Mouse (Mus musculus): Measurements from ENCODE around the gene Smtnl2.
"Not testable (repeated sequence)": the region's sequence is repeated elsewhere in the genome, so short reads cannot be mapped to it uniquely, and the experiment has no call there.

The Smtnl2 gene

DNA sequence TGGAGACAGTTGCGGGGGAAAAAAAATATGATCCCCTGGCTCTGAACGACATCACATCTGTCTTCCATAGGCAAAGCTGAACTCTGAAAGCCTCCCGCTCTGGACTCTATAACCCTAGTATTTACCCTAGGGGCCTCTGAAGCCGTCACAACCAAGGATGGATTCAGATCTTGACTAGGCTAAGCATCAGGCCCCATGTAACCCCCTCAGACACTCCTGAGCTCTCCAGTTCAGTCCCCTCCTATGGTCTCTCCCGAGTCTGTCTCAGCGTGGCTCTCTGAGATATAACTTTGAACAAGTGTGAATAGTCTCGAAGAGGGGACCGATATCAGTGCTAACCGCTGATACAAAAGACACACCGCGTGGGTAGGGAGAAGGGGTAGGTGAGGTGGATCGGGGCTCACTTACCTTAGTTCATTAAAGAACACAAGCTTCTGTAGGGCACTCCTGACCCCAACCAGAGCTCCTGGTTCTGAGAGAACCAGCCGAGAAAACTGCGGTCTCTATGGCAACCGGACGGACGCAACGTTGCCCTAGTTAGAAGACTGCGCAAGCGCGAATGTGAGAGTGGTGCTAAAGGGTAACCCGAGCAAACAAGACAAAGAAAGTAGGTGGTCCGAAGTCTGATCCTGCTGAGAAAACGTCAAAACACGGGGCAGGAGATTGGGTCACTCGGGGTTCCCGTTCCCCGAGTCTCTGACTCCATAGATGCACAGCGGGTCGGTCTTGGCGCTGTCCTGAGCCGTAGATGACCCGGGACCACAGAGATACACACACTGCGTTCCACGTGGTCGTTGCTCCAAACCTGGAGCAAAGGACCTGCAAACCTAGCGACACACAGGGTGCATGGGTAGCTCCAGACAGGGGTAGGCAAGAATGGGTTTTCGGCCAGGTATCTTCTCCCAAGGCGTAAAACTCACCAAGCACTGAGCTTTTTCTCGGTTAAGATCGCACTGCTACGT lies 49.8 kb downstream of the Smtnl2 start:
- no peak for DNase-seq (ENCODE audit: low spot score)

DNA sequence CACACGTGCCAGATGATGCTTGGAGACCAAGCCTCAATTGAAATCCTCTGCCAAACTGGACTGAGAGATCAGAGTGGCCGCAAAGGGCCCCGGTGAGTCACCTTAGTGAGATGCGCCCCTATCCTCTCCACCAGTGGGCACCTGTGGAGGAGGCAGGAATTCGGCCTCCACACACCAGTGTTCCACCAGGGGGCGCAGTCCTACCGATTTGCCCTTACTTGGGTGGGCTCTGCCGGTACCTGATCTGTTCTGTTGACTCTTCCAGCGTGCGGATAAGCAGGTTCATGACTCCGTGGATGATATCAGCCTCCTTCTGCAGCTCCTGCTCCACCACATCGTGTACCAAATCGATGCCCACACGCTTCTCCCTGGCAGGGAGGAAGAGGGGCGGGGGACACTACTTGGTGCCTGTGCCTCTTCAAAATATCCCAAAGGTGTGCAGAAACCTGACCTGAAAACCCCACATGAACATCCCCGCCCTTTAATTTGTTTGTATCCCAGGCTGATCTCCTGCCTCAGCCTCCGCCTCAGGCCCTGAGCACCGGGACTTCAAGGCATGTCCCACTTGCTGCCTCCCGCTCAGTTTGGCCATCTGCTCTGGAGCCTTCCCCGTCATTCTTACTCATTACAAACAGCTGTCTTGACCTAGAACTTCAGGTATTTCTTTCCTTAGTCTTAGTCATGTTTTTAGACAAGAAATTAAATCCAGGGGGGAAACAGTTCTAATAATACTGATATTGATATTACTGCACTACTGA lies 56.4 kb downstream of the Smtnl2 start:
- DNase-seq (ENCODE audit: low spot score) = peak; percentile 57

DNA sequence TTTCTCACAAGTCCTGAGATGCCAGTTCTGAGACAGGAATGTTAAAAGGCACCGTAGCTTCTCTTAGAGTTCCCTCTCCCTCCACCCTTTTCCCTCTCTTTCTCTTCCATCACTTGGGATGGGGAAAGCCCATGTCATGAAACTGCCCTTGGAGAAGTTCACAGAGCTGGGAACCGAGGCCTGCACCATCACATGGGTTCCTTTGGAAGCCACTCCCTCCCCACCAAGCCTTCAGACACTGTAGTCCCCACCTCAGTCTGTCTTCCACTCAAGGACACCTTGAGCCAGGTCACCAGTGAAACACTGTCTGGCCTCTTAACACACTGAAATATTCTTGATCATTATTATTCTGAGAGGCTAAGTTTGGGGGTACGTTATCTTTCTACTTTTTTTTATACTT lies 58.3 kb downstream of the Smtnl2 start:
- no peak for DNase-seq (ENCODE audit: low spot score)

DNA sequence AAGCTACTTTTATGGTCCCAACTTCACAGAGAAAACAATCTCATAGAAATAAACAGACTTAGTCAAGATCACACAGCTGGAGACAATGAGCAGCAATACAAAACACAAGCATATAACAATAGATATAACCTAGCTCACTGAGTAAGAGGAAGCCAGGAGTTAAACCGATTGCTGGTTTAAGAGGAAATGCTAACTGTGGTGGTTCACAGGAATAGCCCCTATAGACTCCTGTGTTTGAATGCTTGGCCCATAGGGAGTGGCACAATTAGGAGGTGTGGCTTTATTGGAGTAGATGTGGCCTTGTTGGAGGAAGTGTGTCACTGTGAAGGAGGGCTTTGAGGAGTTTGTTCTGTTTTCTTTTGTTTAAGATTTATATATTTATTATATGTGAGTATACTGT lies 59.2 kb downstream of the Smtnl2 start:
- no peak for DNase-seq (ENCODE audit: low spot score)

DNA sequence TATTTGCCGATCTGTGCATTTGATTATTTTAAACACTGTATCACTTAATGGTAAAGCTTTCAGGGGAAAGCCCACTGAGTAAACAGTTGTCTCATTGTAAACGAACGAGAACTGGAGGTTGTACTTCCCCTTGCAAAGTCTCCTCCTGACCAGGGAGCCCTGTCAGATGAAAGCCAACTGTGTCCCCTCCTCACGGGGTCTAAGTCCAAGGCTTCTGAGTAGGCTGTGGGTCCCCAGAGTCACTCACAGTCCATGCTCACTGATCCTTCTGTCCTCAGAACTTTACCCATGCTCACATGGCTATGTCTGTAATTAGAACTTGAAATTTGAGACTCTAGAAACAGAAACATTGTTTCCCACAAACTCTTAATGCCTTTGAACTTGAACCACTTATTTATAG lies 61.9 kb downstream of the Smtnl2 start:
- DNase-seq (ENCODE audit: low spot score) = no peak

DNA sequence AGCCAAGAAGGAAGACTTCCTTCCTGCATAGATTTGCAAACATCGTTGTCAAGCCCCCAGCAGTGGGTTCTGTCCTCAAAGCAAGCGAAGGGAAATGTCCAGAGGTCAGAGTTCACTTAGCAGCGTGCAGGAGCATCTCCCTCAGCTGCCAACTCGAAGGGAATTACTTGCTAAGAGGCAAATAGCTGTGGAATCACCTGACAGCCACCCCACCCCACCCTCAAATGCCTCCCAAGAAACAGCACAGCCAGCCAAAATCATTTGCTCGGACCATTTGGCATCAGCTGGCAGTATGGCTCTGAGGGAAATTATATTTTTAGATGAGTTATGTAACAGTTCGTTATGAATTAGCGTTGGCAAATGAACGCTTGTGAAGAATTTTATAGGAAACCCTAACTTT lies 62.5 kb downstream of the Smtnl2 start:
- DNase-seq (ENCODE audit: low spot score) = no peak

DNA sequence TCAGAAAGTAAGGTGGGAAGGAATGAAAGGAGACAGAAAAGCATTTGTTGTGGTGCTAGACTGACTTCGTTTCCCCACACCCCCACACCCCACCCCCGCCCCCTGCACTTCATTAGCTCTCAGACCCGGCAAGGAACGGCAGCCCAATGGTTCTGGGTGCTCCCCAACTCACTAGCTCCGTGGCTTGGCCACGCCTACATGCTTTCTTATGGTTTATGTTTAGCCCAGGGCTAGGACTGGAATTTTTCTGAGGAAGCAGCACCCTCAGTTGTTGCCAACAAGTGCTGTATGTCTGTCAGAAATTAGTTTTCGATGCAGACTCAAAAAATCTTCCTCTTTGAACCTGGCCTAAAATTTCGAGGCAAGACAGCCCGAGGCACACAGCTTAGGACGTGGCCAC lies 63.0 kb downstream of the Smtnl2 start:
- DNase-seq (ENCODE audit: low spot score) = no peak

DNA sequence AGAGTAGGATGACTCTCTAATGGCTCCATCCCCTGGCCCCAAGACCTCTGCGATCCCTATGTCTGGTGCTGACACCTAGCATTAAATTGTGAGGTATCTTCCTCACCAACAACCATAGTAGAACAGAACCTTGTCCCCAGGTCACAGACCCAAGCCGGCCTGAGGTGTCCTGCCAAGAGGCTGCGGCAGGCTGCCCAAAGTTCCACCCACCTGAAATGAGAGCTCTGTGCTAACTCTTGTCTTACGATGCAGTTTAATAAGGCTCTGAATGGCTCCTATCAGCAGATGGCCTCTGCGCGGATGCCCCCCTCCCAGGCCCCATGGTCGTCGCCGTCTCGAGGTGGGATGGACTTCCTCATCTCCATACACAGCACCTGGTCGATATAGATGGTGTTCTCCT lies 67.0 kb downstream of the Smtnl2 start:
- no peak for DNase-seq (ENCODE audit: low spot score)

DNA sequence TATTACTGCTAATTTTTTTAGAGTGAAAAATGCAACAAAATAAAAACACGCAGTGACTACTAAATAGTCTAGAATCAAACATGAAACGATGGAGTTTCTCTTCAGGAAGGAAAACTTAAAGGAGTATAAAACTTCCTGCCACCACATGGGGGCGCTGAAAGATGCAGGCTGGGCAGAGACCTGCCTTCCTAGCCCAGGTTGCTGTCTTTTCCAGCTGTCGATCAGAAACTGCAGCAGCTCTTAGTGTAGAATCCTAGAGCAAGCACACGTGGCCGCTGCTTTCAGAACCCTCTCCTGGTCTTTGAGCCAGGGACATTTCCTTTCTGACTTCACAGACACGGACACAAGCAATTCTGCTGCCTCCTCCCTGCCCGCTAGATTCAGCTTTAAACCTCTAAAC lies 67.6 kb downstream of the Smtnl2 start:
- DNase-seq (ENCODE audit: low spot score) = peak; percentile 38

DNA sequence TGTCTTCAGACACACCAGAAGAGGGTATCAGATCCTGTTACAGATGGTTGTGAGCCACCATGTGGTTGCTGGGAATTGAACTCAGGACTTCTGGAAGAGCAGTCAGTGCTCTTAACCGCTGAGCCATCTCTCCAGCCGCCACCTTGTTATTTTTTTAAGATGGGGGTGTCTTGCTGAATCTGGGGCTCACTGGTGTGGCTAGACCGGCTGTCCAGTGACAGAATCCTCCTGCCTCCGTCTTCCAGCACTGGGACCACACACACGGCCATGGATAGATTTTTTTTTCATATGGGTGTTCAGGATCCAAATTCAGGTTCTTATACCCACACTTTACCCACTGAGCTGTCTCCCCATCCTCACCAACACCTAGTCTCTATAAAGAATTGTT lies 68.3 kb downstream of the Smtnl2 start:
- not testable (repeated sequence) for DNase-seq (ENCODE audit: low spot score)

DNA sequence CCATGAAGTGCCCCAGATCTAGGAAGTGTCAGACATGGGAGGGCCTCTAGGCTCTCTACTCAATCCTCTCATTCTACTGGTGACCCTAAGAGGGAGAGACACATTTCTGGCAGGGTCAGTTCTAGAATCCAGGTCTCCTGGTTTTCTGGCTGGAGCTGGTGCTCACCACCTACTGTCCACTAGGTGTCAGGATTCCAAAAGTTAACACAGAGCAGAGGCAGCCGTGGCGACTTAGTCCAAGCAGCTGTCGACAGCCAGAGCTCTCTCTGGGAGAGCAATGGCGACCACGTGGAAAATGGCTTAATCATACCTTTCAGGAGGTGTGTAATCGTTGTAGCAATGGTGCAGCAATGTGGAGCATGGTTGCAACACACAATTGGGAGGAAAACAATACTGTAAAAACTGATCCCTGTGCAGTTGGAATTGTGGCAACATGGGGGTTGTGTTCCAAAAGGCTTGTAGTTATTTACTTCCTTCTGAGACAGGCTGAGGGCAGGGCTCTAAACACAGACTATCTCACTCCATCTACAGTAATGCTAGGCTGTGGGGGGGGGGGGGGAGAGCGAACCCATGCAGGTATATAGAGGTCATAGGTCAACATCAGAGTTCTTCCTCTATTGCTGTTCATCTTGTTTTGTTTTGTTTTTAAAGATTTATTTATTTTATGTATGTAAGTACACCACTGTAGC lies 68.8 kb downstream of the Smtnl2 start:
- DNase-seq (ENCODE audit: low spot score) = peak; percentile 39

DNA sequence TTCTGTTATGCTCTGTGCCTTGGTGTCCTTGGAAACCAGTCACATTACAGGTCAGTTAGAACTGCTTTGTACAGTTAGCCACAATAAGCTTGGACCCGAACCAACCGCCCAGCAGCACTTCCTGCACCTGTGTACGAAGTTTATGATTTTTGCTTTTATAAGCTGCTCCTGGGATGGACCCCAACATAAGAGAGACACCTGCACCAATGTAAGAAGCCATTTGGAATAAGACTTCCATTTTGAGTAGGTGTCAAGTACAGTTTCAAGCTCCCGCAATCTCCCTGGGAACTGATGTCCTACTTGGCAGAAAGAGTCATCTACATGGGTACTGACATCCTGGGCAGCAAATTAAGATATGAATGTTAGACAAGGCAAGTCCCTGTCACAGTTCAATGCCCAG lies 71.8 kb downstream of the Smtnl2 start:
- no peak for DNase-seq (ENCODE audit: low spot score)
